ENCODE assay signal across 9 mouse cellular contexts in genomic region chr6:30723331-30723730, GRCm38 (mm10). TPM values are rescaled to one million over a fixed set of nuclear protein-coding genes. Genes with fewer than 3 reads are reported as not detected.
A peak's percentile ranks its signal among the peaks of the same experiment; 100 is the strongest.
DNase-seq lines count a peak whose midpoint lies in the region; ATAC-seq and TF ChIP-seq lines count a peak whose summit lies in the region.
"Had no signal": no experiment of that assay in that cellular context is flagged by ENCODE, and none has a peak within 500 bp of the region (broad histone marks: within the 10 kb centered on the region; RNA-seq: fewer than 3 reads in every experiment).

Gene Mest, plus strand, starts transcription at chr6:30723547.

- no peak within 1 kb of the TSS for H3K4me3 ChIP-seq in embryonic facial prominence, embryonic 15.5 days (replicated peaks)
- no peak within 1 kb of the TSS for H3K4me3 ChIP-seq in hindbrain, embryonic 16.5 days (ENCODE audit: low read length)
- no peak within 1 kb of the TSS for H3K4me3 ChIP-seq in liver, postnatal 0 days (ENCODE audit: low read depth, low read length)
- H3K4me3 ChIP-seq: myocyte had no signal

- no peak within 1 kb of the TSS for H3K27ac ChIP-seq in embryonic facial prominence, embryonic 15.5 days (replicated peaks)
- H3K27ac ChIP-seq in hindbrain, embryonic 16.5 days (ENCODE audit: low read depth, low read length), result peak within 1 kb of the TSS; percentile 54
- no peak within 1 kb of the TSS; the same call in 1 of the 2 replicates for H3K27ac ChIP-seq in liver, postnatal 0 days (ENCODE audit: low read depth)

- no peaks in the 10 kb centered on the region for H3K9me3 ChIP-seq in embryonic facial prominence, embryonic 15.5 days (replicated peaks)
- H3K9me3 ChIP-seq in hindbrain, embryonic 16.5 days (ENCODE audit: control insufficient read depth, low read length), result no peaks in the 10 kb centered on the region
- no peaks in the 10 kb centered on the region for H3K9me3 ChIP-seq in liver, postnatal 0 days (ENCODE audit: low read length)

- no peaks in the 10 kb centered on the region for H3K27me3 ChIP-seq in embryonic facial prominence, embryonic 15.5 days
- no peaks in the 10 kb centered on the region for H3K27me3 ChIP-seq in hindbrain, embryonic 16.5 days (replicated peaks; ENCODE audit: control insufficient read depth, insufficient read depth, low read length)
- H3K27me3 ChIP-seq in liver, postnatal 0 days (ENCODE audit: insufficient read depth, low read length), result no peaks in the 10 kb centered on the region

- no peaks in the 10 kb centered on the region for H3K4me1 ChIP-seq in embryonic facial prominence, embryonic 15.5 days
- peaks cover 2% of the 10 kb centered on the region; the same call in 1 of the 2 replicates for H3K4me1 ChIP-seq in hindbrain, embryonic 16.5 days (ENCODE audit: control insufficient read depth, insufficient read depth, low read depth, low read length)
- no peaks in the 10 kb centered on the region for H3K4me1 ChIP-seq in liver, postnatal 0 days (ENCODE audit: insufficient read depth)

- no peak for DNase-seq in left cerebral cortex, adult 18-20 months (ENCODE audit: low spot score in 2 of 2)
- no peak for DNase-seq in left cerebral cortex, adult 11 months (ENCODE audit: low spot score)
- DNase-seq in liver, postnatal 0 days, result no peak
- no peak for DNase-seq in cerebellum, postnatal 36 days
- DNase-seq in right cerebral cortex, adult 2 months (ENCODE audit: low spot score in 2 of 2), result no peak

- no peak for ATAC-seq in embryonic facial prominence, embryonic 15.5 days (ENCODE audit: insufficient number of reproducible peaks, low FRiP score, low TSS enrichment, low read depth)
- no peak for ATAC-seq in hindbrain, embryonic 16.5 days
- ATAC-seq in liver, postnatal 0 days, result no peak
- ATAC-seq in frontal cortex, adult (ENCODE audit: low TSS enrichment), result no peak

- no peak for TF ChIP-seq EP300 in liver, postnatal 0 days (IDR thresholded peaks at IDR 0.05; ENCODE audit: low read depth)

- no peak within 1 kb of the TSS for H3K9ac ChIP-seq in embryonic facial prominence, embryonic 15.5 days
- no peak within 1 kb of the TSS for H3K9ac ChIP-seq in hindbrain, embryonic 16.5 days (ENCODE audit: low read depth, low read length)
- H3K9ac ChIP-seq in liver, postnatal 0 days (replicated peaks), result no peak within 1 kb of the TSS

- H3K36me3 ChIP-seq in embryonic facial prominence, embryonic 15.5 days, result no peaks in the 10 kb centered on the region
- H3K36me3 ChIP-seq in hindbrain, embryonic 16.5 days (ENCODE audit: control insufficient read depth, insufficient read depth, low read length), result no peaks in the 10 kb centered on the region
- H3K36me3 ChIP-seq in liver, postnatal 0 days (replicated peaks; ENCODE audit: insufficient read depth, low read length), result no peaks in the 10 kb centered on the region

- no peak within 1 kb of the TSS for H3K4me2 ChIP-seq in embryonic facial prominence, embryonic 15.5 days (replicated peaks)
- H3K4me2 ChIP-seq in hindbrain, embryonic 16.5 days (ENCODE audit: low read length), result no peak within 1 kb of the TSS
- H3K4me2 ChIP-seq in liver, postnatal 0 days (ENCODE audit: low read depth, low read length), result no peak within 1 kb of the TSS

- WGBS in embryonic facial prominence, embryonic 15.5 days, result 75% methylated on average over 7 of the region's 7 CpGs
- WGBS in hindbrain, embryonic 16.5 days, result 70% methylated on average over 7 of the region's 7 CpGs
- 60% methylated on average over 7 of the region's 7 CpGs for WGBS in liver, postnatal 0 days (ENCODE audit: insufficient replicate concordance)

- TF ChIP-seq CTCF in liver, postnatal 0 days (IDR thresholded peaks at IDR 0.05; ENCODE audit: low read depth), result no peak

RNA-seq across cellular contexts. Expression of gene Mest, which starts in this region (rescaled TPM):
- total RNA-seq in left cerebral cortex, adult 18-20 months (2021), result 100 to 1,000 TPM in 1 of 2 experiments, 10 to 100 TPM in 1; 94.5 to 106 TPM
- 1,312 and 1,376 TPM in 2 replicates for polyA plus RNA-seq in embryonic facial prominence, embryonic 15.5 days (2015; fragmentation: Nextera tagmentation; extraction: Ambion mirVana)
- polyA plus RNA-seq in hindbrain, embryonic 16.5 days (2015; fragmentation: Nextera tagmentation; extraction: Ambion mirVana), result 303 and 331 TPM in 2 replicates
- polyA plus RNA-seq in liver, postnatal 0 days (2015; fragmentation: Nextera tagmentation; extraction: Ambion mirVana), result 117 and 119 TPM in 2 replicates
